Mouse (Mus musculus): Measurements from ENCODE around the gene Ttf2.

Gene Ttf2

DNA sequence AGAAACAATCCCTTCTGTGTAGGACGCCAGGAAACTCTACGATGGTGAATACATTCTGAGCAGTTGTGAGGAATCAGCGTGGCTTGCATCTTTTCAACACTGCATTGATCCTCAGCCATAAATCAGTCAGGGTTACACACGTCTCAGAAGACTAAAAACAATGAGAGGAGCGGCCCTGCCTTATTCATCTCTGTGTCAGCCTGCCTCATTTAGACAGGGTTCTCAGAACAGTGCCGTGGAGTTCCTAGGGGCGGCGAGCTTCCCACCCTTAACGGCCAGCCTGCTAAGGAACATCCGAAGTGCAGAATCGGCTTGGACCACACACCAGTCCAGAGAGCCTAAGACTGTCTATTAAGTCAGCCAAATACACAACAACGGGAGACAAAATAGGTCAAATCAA is 20.0 kb upstream of the Ttf2 start:
- in situ Hi-C loops (cut with MboI, MseI) = no loop called here

DNA sequence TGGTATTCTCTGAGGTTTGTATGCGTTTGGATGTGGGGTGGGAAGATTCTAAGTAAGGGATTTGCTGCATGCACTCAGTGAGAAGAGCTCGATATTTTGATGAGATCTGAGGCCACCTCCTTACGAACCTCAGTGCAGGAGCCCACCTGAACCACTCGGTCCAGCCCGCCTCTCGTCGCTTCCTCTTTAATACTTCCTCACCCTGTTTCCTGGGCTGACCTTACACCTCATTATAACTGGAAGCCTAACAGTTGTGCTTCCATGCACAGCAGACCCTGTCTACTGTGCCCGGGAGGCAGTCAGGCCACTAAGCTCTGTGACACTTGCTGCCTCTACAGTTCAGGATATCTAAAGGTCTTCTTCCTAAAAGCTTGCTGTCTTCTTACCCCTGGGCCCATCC is 9.8 kb upstream of the Ttf2 start:
- in situ Hi-C loops (cut with MboI, MseI) = loop anchor here (5.0 kb wide), 1 partner anchor 93 kb away; no protein-coding TSS in a partner anchor

DNA sequence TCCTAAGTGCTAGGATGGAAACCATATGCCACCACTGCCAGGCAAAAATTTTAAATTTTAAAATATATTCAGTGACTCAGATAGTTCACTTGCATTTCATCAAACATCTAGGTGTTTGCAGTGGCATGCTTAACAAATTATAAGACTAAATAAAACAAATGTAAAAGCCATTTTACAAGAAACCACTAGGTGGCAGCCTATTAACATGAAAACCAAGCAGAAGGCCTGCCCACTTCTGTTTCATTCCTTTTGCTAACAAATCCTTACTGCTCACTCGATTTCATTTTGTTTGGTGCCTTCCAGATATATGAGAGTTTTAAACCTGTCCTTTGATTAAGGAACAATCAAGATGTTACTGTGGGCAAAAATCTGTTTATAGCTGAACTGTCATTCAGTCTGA is 4.4 kb upstream of the Ttf2 start:
- in situ Hi-C loops (cut with MboI, MseI) = no loop called here

DNA sequence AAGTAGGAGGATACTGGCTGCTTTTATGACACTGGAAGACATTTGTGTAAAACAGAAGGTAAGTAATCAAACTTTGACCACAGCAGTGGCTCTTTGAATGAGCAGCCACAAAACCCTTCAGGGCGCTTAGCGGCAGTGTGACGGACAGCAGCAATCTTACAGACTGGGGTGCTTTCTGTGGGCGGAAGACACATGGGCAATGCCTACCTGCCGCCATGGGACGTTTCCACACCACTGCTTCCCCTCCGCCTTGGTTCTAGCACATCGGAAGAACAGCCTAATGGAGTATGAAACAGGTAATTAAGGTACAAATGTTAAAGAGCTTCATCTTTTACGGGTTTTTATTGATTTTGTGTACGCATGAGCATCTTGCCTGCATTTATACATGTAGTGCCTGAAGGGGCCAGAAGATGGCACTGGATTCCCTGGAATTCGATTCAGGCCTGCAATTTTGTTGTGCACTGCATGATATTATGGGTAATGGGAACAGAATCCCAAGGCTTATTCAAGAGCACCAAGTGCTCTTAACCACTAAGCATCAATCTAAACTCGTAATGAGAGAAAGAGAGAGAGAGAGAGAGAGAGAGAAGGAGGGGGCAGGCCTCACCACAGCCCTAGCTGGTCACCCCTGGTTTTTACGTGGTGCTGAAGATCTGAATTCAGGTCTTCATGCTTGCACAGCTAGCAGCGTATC is 5.5 kb downstream of the Ttf2 start:
- in situ Hi-C loops (cut with MboI, MseI) = no loop called here

DNA sequence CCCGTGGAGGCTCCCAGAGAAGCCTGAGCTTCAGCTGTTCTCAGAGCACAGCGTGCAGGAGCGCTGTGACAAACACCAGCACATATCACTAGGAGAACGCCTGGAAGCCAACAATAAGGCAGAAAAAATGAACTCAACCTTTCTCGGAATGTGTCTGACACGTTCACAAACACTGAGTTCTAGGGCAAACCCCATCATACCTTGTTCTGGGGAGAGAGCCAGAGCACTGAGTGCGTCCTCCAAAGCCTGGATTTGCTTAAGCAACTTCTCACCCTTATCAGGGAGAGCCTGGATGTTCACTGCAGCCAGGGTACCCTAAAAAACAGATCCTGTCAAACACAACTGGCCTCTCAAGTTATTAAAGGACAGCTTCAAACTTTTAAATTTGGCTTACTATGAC is 8.0 kb downstream of the Ttf2 start:
- in situ Hi-C loops (cut with MboI, MseI) = no loop called here

DNA sequence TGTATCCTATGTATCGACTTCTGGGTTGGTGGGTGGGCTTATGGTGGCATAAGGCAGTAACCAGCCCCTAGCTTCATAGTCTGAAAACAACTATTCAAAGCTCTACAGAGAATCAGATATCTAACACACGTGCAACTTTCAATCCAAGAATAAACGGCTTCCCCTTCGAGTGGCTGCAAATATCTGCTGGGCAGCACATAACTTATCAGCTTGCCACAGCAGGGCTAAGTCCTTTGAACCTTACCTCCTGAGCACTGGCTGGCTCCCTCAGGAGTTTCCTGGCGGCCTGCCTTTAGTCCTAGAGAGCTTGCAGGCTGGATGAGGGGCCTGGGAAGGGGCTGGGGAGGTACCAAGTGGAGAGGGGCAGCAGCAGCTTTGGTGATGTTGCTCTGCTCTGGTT is 8.5 kb downstream of the Ttf2 start:
- in situ Hi-C loops (cut with MboI, MseI) = no loop called here

DNA sequence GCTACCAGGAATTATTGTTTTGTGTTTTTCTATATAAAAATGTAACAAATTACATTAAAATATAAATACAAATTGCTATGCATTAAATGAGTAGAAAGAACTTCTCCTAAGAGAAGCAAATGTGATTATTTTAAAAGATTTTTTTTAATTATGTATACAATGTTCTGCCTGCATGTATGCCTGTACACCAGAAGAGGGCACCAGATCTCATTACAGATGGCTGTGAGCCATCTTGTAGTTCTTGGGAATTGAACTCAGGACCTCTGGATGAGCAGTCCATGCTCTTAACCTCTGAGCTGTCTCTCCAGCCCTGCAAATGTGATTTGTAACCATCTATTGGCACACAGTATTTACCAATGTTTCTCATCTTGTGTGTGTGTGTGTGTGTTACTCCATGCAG is 14.8 kb downstream of the Ttf2 start:
- in situ Hi-C loops (cut with MboI, MseI) = loop anchor here (5.0 kb wide), 2 partner anchors 343 to 508 kb away; no protein-coding TSS in a partner anchor

DNA sequence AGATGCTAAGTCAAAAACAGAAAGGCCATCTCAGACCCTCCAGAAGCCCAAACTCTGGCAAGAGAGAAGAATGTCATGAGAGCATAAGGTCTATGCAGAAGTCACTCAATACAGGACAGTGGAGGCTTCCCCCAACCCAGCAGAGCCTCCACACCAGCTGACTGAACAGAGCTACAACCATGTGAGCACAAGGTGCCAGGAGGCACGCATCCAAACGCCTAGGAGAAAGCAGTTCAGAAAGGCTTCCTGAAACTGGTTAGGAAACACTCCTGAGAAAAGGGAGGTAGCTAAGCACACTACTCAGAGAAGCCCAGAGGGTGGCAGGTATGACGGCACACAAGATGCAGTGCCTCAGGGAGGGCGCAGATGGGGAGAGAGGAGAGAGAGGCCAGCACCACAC is 17.9 kb downstream of the Ttf2 start:
- in situ Hi-C loops (cut with MboI, MseI) = loop anchor here (5.0 kb wide), 1 partner anchor 511 kb away; no protein-coding TSS in a partner anchor

DNA sequence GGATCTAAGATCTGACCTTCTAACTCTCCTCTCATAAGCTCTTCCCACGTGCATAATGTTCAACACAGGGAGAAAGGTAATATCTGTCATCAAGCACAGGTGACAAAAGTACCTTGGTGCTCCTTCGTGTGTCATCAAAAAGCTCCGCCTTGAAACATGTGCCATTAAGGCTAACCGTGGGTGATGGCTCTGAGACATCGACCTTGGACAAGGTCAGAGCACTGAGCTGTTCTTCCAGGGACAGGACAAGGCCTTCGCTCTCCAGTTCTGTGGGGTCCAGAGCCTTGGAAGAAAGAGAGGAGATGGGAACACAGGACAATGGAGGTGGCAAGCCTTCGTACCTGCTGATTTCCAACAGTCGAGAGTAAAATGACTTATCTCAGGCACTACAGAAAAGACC is 22.2 kb downstream of the Ttf2 start:
- in situ Hi-C loops (cut with MboI, MseI) = loop anchor here (25.0 kb wide), 1 partner anchor 865 kb away; no protein-coding TSS in a partner anchor

DNA sequence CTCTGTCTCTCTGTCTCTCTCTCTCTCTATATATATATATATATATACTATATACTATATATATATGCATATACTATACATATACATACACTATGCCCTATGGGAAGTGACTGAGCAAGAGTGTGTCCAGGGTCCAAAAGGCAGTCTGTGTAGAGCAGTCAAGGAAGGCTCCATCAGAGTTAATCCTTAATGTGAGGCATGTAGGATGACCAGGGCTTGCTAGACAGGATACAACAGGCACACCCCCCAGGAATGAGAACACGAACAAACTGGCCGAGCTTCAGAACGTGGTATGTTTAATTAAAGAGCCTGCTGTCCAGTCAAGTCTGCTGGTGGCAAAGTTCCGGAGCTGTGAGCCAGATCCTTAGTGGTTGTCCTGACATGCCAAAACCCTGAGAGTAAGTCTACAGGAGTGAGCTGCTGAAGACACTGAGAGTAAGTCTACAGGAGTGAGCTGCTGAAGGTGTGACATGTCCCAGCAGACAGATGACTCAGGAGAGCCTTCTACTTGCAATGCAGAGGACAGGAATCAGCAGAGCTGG is 28.9 kb downstream of the Ttf2 start:
- in situ Hi-C loops (cut with MboI, MseI) = loop anchor here (25.0 kb wide), 1 partner anchor 872 kb away; no protein-coding TSS in a partner anchor

DNA sequence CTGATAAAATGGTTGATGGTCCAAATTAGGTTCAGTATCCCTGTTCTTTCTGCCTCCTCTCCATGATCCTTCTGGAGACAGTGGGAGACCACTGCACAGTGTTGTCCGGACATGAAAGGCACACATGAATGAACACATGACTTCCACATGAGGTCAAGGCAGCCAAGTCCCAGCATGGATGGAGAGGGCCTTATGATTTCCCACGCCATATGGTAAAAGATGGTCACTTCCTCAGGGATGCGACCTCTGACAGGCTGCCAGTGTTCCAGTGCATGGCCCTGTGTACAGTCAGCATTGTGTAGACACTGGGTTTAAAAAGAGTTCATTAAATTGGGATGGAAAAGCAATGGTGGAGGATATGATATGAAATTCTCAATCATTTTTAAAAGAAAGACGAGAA is 31.3 kb downstream of the Ttf2 start:
- in situ Hi-C loops (cut with MboI, MseI) = loop anchor here (25.0 kb wide), 1 partner anchor 874 kb away; no protein-coding TSS in a partner anchor

DNA sequence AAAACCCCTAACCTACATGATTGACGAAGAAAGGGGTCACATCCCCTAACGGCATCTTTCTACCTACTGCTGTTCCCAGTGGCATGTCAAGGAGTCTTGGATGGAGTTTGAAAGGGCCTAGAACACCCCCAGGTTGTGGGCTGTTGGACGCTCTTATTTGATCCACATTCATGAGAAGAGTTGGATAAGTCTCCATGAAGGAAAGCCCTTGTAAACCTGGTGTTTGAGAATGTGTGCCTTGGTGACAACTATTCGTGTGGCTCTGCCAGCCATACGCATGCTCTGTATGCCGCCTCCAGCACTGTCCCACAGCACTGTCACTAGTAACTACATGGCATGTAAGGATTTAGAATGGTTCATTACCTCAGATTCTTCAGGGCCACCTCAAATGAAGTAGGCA is 33.3 kb downstream of the Ttf2 start:
- in situ Hi-C loops (cut with MboI, MseI) = loop anchor here (25.0 kb wide), 1 partner anchor 876 kb away; no protein-coding TSS in a partner anchor

DNA sequence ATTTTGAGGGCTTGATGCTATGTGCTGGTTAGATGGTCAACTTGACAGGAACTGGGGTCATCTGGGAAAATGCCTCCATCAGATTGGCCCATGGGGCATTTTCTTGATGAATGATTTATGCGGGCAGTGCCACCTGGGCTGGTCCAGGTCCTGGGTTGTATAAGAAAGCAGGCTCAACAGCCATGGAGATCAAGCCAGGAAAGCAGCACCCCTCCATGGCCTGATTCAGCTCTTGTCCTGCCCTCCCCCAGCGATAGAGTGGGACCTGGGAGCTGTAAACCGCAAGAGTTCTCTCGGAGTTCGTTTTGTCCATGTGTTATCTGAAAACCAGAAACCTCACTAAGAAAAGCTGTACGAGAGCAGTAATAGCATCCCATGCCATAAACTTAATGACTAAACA is 33.9 kb downstream of the Ttf2 start:
- in situ Hi-C loops (cut with MboI, MseI) = loop anchor here (25.0 kb wide), 1 partner anchor 877 kb away; no protein-coding TSS in a partner anchor

DNA sequence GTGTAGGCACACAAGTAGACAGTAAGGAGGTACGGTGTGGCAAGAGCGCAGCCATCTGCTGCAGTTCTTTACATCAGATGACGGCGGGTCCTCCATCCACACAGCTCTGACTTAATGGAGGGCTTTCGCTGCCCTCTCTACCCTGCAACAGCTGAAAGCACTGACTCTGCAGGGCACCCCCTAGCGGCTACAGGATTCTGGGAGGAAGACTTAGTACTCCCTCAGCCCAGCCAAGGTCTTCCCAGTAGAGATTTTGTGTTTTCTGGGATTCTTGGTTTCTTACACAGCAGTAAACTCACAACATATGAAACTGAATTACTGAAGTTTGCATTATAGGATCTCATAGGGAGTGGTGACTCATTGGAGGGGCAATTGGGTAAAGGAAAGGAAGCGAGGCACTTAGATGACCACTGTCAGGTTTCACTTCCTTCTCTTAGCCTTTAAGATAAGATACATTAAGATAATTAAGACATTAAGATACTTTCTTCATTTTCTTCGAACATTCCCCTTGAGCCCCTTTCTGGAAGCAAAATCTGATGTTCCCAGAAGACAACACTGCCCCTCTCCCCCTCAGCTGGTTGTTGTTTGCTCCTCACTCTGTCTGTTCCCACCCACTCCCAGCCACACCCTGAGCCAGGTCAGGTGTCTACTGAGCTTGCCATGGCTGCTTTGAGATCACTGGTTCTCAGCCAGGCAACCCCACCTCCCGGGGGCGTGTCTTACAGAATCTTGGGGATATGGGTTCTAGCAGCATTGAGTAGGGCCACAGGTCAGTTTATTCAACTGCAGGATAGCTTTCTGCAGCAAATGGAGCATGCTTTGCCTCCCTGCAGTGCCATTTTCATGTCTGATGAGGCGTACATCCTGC is 37.2 kb downstream of the Ttf2 start:
- in situ Hi-C loops (cut with MboI, MseI) = loop anchor here (25.0 kb wide), 1 partner anchor 880 kb away; no protein-coding TSS in a partner anchor

DNA sequence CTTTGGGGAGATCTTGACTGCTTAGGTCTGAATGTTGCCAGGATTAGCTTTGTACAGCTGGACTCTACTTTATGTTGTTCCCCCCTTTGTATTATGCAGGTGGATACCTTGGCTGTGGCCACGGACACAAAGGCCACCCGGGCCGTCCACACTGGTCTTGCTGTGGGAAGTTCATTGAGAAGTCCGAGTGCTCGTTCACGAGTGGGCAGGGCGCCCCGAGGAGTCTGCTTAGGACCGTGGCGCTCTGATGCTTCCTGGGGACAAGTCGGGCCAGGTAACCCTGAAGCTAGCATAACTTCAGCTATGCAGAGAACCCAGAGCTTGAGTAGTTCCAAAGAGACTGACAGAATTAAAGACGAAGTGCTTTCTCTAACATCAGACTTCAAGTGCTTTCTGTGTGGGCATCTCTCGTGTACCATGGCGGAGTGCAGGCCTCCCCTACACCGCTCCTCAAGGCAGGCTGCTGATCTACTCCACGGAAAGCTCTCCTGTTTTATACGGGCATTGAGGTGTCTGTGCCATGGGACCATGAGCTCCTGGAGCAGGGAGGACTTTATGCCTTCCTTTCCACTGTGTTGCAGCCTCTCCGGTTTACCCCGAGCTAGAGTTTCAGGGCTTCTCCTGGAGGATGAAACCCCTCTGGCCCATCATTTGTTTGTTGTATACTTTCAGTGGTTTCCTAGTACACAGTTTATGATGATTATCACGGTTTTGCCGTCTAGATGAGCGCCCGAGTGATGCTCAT is 38.0 kb downstream of the Ttf2 start:
- in situ Hi-C loops (cut with MboI, MseI) = loop anchor here (25.0 kb wide), 1 partner anchor 881 kb away; no protein-coding TSS in a partner anchor

DNA sequence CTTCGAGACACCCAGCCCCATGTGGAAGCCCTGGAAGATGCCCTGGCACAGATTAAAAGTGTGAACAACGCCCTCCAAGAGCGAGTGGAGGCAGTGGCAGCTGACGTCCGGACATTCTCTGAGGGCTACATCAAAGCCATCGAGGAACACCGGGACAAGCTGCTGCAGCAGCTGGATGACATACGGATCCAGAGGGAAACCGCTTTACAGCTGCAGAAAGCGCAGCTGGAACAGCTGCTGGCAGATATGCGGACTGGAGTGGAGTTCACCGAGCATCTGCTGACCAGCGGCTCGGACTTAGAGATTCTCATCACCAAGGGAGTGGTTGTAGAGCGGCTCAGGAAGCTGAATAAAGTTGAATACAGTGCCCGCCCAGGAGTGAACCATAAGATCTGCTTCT is 44.3 kb downstream of the Ttf2 start:
- in situ Hi-C loops (cut with MboI, MseI) = loop anchor here (25.0 kb wide), 1 partner anchor 887 kb away; no protein-coding TSS in a partner anchor

DNA sequence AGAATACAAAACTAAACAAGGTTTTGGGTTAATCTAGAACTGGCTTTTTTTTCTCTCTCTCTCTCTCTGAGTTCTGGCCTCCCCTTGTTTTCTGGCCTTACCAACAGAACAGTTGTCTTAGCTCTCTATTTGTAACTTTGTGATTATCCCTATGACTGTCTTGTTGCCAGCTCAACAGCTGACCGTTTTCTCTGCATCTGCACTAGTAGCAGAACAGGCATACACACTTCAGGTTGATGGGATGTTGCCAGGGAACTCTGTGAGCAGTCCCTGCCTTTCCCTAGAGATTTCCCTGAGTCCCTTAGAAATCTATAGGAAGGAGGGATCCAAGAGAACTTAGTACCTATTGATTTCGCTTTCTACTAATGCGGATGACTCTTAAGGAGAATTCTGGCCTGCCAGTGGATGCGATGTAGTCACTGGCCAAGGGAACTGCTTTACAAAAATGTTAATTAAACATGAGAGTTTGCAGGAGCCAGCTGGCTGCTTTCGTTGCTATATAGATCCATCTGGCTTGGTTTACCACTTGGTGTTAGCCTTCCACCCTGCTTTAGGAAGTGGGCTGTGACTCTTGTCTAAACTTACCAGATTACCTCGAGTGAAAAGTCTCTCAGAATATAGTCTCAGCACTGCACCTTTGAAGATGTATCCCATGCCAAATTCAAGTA is 45.3 kb downstream of the Ttf2 start:
- in situ Hi-C loops (cut with MboI, MseI) = no loop called here

DNA sequence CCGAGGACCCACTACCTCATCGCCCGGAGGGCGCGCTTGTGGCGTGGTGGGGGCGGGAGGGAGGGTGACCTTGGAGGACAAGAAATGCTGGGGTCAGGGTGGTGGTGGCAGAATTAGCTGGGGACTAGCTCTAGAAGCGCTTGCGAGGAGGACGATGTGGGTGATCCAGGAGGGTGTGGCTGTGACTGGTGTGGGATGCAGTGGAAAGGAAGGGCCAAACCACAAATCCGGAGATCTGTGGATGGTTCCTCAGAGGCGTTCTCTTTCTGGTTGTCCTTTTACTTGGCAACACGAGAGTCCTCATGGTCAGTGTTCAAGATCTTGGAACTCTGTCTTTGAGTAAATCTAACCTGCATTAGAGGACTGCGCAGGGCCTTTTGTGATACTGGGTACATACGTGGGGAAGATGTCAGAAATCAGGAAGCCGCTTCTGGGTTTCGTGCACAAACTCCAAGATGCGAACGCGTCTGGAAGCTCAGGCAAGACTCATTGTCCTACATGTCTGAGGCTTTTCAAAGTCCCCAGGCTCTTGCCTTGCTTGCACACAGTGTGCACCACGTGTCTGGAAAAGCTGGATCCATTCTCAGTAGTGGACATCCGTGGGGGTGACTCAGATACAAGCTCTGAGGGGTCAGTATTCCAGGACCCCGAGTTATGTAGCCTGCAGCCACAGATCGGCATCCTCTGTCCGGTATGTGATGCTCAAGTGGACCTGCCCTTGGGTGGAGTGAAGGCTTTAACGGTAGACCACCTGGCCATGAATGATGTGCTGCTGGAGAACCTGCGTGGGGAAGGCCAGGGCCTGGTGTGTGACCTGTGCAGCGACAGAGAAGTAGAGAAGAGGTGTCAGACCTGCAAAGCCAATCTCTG is 46.7 kb downstream of the Ttf2 start:
- in situ Hi-C loops (cut with MboI, MseI) = no loop called here

DNA sequence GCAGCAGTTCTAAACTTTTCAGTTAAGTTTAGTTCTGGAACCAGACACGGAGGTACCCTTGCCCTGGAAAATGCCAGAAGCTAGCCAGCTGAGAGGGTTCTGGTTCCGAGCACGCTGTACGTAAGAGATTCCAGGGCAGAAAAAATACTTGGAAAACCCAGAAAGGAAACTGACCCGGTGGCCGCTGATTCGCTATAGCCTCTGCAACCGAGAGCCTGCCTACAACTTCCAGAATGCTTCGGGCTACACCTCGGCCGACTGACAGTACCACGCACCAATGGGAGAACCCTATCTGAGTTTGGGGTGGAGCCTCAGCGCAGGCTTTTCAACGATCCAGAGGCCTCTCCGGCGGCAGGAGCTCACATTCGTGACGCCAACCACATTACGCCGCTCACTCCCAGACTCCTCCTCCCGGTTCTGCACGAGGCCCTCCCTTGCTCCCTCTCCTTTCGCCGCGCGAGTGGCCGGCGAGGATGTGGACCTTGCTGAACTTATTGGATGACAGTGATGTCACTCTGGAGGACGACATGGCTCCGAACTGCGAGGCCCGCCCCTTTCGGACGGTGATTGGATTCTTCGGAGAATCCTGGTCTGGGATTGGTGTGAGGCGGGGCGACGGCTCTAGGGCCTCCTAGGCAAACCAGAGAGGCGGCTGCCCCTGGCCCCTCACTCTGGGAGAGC is 47.5 kb downstream of the Ttf2 start, which contains the start of gene Trim45:
Gene Trim45, plus strand, starts transcription at position 378 of the 681 bp plus-strand sequence.
- in situ Hi-C loops (cut with MboI, MseI) = no loop called here
